Mouse (Mus musculus): ENCODE data around the gene Zfp771.

- no peak for TF ChIP-seq POLR2A (IDR thresholded peaks at IDR 0.05; ENCODE audit: borderline replicate concordance, control insufficient read depth, low read depth, low read length)
- no peak for TF ChIP-seq CTCF (IDR thresholded peaks at IDR 0.05; ENCODE audit: control insufficient read depth, insufficient read depth, low read length)
These were observed 12.7 kb upstream of the Zfp771 start for GRCm38 (mm10) chr7:127231376-127231775.
